Mouse (Mus musculus) urinary bladder, adult 18-20 months (tissue): Measurements from ENCODE around the gene Cldn14.

ENCODE experiments used
- DNase-seq, 2 experiments: peaks; one replicate each; pipeline ENCODE4 v3.0.0; 2022; ENCODE audit warnings: low spot score in 2 of 2, mixed read lengths in 2 of 2

Gene Cldn14

DNA sequence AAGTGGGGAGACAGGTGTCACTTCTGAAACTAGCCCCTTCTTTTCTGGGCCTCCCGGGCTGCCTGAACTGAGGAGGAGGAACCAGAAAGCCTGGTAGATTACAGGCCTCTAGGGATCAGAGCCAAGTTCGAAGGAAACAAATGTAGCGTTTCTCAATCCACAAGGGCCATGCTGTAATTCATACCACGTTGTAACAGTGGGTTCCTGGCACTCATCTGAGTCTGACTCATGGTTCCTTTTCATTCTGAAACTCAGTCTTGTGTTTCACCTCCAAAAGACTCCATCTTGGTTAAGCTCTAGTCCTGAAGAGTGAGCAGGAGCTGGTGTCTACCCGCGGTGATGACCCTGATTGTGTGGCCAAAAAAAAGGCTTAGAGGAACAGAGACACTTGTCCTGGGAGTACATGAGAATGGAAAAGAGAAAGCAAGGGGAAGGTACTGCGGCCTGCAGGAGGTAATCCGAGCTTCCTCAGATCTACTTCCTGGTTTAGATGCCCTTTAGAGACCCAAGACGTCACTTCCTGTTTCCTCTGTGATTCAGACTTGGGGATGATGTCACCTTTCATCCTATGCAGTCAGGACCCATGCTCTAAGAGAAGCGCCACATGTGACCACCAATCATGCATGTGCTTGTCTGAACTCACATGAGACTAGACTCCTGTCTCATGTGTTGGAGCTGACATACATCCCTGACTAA lies 94.6 kb downstream of the Cldn14 start:
- no peak for DNase-seq

DNA sequence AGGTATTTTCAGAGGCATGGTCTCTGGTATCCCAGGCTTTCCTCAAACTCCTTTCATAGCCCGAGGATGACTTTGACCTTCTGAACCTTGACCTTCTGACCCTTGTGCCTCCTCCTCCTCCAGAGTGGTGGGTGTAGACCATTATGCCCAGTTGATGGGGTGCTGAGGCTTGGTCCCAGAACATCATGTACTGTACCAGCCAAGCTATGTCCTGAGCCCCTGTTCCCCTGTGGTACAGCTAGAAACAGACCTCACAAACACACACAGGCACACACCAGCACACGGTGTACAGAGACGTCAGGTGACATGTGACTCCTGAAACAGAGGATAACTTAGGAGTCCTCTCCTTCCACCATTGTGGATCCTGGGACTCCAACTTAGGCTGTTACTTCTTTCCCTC lies 95.8 kb downstream of the Cldn14 start:
- no peak for DNase-seq

DNA sequence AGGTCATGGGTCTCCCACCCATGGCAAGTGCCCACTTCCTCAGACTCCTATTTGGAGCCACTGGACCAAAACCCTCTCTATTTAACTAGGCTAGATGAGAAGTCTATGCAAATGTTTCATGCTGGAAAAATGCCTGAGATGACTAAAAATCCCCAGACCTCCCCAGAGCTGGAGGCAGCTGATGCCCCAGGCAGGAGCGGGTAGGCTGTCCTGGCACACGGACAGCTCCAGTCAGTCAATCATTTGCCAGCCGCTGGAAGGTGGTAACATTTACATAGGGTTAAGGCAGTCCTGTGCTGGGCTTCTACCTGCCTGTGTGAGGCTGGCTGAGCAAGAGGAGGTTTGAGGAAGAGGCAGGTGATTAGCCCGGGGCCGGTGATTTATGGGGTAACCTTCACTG lies 96.5 kb downstream of the Cldn14 start:
- DNase-seq, result no peak

DNA sequence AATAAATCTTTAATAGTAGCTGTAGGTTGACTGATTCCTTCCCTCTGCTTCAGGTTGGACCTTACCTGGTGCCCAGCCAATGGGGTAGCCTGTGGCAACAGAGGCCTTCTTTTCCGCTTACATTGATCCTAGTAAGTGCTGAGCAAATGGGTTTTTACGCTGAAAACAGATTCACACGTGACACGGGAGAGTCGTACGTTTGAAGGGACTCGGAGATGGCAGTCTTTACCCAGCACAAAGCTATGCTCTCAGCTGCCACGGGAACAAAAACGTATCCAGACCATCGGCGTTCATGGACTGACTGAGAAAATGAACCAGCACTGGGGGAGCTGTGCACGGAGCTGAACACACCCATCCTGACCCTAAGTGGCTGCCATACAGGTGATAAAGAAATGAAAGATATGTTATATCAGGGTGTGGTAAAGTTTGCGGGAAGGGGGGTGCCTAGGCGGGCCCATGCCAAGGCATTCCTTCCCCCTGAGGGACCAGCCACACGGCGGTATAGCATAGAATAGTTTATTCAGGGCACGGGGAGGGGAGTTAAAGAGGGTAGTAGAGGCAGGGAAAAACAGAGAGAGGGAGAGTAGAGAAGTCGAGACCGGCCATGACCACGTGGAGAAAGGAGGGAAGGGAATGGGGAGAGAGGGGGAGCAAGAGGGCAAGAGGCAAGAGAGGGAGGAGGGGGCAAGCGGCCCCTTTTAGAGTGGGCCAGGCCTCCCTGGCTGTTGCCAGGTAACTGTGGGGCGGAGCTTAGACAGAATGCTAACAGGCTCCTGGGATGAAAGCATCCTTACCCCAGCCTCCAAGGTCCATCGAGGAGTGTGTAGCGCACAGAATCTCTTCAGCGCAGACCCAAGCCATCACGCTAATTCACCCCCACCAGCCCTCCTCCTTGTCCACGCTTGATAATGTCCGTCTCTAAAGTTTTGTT lies 97.6 kb downstream of the Cldn14 start:
- no peak for DNase-seq

DNA sequence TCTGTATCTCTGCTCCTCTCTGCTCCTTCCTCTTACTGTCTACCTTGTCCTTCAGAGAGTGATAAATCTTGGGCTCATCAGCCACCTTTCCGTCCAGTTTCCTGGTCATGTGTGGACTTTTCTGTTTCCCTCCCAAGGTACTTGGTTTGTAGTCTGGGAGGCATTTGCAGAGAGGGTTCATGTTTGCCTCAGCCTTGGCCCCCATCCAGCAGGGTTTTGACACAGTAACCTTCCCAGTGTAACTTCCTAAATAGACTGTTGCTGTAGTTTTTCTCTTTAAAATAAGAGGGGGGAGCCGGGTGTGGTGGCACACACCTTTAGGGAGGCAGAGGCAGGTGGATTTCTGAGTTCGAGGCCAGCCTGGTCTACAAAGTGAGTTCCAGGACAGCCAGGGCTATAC lies 98.7 kb downstream of the Cldn14 start:
- no peak for DNase-seq

DNA sequence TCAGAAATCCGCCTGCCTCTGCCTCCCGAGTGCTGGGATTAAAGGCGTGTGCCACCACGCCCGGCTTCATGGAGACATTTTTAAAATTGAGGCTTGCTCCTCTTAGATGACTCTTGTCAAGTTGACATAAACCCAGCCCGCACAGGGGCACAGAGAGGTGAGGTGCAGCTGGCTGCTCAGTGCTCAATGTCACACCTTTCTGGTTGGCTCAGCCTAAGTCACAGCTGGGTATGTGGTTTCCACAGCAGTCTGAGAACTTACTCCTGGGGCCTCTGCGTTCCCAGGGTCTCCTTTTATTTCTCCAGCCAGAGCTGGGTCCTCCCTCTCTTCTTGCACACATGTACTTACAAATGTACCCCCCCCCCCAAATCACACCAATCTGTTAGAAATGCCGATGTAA lies 100.4 kb downstream of the Cldn14 start:
- DNase-seq, result no peak

DNA sequence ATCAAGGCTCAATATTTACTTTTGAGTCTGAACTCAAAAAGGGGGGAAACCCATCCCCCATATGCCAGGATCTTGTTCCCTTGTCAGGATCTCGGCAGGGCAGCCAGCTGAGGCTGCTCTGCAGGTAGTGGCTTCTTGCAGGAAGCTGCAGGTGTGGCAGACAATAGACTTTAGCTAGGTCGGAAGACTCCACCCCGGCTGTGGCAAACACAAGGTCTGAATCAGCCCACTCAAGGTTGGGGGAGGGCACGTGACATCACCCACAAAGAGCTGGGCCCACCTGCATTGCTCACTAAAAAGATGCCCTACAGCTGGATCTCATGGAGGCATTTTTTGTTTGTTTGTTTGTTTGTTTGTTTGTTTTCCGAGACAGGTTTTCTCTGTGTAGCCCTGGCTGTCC lies 100.9 kb downstream of the Cldn14 start:
- DNase-seq, result no peak

DNA sequence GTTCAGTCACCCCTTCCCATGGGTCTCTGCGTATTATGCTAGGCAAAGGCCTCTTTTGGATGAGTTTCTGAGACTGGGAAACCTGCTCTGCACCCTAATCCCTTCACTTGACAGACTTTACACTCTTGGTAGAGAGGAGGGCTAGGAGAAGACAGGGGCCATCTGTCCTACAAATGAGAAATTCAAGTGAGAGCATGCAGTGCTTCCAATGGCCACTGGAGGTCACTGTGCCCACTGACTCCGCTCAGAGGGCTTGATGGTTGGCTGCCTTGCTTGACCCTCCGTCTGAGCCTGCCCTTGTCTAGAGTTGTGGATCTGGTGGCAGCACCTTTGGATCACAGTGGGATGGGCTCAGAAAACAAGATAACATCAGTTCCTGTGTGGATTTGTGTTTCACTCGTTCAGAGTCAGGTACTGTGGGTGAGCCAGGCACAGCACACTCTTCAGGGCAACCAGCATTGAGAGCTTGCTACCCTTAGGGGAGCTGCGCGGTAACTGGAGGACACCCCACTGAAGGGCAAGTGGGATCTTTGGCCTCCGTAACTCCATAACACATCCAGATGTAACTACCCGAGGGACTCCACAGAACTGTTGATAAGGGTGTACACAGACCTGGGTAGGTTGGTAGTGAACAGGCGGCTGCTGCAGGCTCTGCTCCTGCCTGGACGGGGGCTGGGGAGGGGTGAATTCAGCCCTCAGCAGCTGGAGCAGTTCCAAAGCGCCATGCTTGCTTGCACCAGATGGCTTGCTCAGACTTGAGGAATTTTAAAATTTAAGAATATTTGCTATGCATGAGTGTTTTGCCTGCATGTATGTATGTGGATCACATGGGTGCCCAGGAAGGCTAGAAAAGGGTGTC lies 102.3 kb downstream of the Cldn14 start:
- peak; percentile 14 to 53 for DNase-seq

DNA sequence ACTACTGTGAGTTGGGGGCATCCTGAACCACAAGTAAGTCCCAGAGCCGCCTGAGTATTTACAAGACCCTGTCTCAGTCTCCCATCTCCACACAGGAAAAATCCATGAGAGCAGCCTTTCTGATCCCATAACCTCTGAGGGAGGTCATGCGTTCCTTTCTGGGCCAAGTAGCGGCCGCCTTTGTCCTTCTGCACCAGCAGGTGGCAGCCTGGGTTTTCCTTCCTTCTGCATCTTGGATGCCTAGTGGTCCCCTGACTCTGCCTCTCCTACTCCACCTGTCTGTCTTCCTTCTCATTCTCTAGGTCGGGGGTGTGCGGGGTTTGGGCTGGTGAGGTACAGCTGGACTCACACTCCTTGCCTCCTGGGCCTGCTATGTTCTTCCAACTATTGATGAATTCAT lies 105.6 kb downstream of the Cldn14 start:
- no peak for DNase-seq

DNA sequence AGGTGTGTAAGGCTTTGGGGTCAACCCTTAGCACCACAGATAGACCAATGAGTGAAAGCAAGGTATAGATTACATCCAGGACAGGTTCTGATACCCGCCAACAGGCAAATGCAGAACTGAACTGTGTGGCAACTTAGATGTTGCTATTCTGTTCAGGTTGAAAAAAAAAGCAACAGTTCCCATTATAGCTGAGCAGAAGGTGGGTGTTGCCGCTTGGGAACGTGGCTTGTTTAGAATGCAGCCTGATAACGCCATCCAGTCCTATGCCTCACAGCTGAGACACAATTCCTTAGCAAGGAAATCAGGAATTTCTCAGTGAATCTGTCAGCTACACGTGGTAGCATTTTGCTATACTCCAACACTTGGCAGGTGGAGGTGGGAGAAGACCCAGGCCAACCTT lies 115.4 kb downstream of the Cldn14 start:
- DNase-seq, result no peak

DNA sequence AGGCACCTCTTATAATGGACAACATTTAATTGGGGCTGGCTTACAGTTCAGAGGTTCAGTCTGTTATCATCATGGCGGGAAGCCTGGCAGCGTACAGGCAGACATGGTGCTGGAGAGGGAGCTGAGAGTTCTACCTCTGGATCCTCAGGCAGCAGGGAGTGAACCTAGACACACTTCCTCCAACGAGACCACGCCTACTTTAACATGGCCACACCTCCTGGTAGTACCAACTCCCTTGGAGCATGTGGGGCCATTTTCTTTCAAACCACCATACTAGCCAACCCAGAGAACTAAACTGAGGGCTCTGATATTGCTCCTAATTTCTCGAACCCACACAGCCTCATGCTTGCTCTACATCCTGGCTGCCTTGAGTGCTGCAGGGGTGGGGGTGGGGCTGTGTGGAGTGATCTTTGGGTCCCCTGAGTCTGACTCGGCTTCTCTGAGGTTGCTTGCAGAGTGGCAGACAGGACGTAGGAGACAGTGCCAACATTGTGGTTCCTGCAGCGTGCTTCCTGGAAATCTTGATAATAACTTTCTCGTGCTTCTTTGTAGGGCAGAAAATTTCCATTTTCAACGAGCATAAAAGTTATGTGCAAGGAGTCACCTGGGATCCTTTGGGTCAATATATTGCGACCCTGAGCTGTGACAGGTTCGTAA lies 117.6 kb downstream of the Cldn14 start:
- no peak for DNase-seq

DNA sequence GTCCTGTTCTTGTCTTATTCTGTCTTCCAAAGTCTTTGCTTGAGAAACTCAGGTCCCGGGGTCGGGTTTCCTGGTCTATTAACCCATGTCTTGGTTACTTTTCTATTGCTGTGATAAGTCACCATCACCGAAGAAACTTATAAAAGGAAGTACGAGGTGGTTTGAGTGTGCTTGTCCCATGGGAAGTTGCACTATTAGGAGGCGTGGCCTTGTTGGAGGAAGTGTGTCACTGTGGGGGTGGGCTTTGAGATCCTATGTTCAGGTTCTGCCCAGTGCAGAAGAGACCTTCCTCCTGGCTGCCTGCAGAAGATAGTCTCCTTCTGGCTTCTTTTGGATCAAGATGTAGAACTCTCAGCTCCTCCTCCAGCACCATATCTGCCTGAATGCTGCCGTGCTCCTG lies 120.2 kb downstream of the Cldn14 start:
- DNase-seq, result no peak

DNA sequence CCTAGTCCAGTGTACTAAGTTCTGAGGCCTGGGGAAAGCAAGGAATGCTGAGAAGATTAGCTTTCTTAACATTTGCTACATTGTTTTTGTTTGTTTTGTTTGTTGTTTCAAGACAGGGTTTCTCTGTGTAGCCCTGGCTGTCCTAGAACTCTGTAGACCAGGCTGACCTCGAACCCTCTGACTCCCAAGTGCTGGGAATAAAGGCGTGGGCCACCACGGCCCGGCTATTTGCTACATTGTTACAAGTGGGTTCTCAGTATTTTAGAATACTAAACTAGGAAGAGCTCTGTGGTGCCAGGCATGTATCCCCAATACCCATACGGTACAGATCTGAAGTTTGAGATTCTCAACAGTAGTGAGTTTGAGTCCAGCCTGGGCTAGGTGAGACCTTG lies 123.9 kb downstream of the Cldn14 start:
- no peak for DNase-seq

DNA sequence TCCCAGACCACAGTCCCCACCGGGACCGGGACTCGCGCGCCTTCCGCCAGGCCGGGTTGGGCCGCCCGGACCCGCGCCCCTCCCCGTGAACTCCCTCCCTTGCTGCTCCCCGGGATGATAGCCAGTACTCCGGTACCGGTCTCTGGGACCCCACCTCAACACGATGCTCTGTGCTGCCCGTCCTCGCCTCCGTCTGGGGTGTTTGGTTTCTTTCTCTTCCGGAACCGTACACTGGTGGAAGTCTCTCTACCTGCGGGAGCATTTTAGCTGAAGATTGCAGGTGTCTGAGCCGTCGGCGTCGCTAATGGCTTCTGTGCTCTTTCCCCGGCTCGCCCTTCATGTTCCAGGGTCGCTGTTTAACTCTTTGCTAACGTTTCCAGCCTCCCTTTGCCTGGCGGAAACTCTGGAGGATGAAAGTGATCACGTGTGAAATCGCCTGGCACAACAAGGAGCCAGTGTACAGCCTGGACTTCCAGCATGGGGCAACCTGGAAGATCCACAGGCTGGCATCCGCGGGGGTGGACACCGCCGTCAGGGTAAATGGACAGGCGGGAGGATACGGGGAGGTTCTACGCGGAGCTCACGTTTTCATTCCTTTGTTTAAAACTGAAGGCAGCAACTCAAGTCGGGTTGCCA lies 124.4 kb downstream of the Cldn14 start:
- no peak for DNase-seq

DNA sequence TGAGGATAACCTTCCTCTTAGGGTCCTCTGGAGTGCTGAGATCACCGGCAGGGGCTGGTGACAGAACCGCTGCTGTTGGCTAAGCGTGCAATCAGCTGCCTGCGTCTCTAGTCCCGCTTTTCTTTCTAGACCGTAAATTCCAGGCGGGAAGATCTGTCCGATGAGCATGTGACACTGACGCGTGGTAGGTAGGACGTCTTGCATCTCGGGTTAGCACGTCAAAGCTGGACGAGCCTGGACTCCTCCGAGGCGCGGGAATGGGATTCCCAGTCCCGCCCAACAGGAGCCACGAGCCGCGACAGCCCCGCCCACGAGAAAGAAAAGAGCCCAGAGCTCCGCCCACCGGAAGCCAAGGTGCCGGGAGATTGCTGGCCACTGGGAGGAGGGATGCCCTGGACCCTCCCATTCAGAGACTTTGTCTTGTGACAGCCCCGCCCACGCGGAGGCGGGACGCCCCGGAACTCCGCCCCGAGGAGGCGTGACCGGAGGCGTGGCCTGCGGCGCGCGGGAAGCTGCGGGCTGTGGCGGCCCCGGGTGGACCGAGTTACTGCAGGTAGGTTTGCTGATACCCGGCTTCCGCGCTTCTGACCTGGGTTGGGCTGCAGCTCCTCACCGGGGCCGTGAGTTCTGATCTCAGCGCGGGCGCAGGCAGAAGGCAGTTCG lies 125.1 kb downstream of the Cldn14 start, which contains the start of gene Chaf1b:
Gene Chaf1b, plus strand, starts transcription at position 479 of the 663 bp plus-strand sequence.
- peak; percentile 94 to 99 for DNase-seq

DNA sequence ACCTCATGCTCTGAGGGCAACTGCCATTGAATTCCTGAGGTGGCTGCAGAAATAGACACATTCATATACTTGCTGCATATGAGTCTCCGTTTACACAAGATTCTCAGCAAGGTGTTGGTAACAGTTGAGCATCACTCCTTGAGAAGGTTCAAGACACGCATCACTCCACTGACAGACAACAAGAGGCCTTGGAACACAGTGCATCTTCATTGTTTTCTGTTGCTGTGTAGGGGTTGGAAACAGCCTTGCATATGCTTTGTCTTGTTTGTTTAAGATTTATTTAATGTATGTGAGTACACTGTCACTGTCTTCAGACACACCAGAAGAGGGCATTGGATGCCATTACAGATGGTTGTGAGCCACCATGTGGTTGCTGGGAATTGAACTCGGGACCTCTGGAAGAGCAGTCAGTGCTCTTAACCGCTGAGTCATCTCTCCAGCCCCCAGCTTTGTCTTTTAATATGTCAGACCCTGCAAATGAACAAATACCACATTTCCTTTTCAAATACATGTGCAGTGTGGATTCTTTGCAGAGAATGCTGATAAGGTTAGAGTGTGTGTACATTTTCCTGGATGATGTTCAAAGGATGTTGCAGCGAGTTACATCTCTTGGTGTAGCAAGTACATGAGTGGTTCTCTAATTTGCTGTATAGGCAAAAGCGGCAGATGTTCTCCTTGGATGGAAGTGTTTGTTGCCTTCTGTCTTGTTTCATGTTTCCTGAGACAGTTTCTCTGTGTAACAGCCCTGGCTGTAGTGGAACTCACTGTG lies 130.8 kb downstream of the Cldn14 start:
- no peak for DNase-seq

DNA sequence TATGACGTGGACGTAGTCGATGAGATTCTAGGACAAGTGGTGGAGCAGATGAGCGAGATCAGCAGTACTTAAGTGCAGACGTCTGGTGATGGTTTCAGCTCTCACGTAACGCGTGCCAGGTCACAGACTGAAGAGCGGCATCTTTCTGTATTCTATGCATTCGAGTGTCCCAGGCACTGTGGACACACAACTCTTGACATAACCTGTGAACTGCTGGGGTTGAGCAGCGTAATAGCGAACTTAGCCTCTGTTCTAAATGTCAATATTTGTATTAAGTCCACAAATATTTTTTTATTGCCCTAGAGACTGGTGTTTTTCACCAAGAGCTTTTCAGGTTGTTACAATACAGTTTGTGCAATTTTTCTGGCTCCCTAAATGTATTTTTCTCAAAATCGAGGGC lies 133.8 kb downstream of the Cldn14 start:
- no peak for DNase-seq
